Mouse (Mus musculus): ENCODE data around the gene Pam16. TPM values are rescaled to one million over a fixed set of nuclear protein-coding genes. Genes with fewer than 3 reads are reported as not detected.
A peak's percentile ranks its signal among the peaks of the same experiment; 100 is the strongest.

Pam16 gene
- total RNA-seq, 2 experiments from 2014 or later: 19.1 to 74.0 TPM

- ATAC-seq (replicated peaks; ENCODE audit: poor library complexity): no peak
Observed at GRCm38 (mm10) chr16:4613736-4614135, 11.1 kb downstream of the Pam16 start.

GRCm38 (mm10) chr16:4611676-4612075 is 13.1 kb downstream of the Pam16 start:
- no peak for ATAC-seq (replicated peaks; ENCODE audit: poor library complexity)

GRCm38 (mm10) chr16:4611193-4611592 is 13.6 kb downstream of the Pam16 start:
- no peak for ATAC-seq (replicated peaks; ENCODE audit: poor library complexity)

GRCm38 (mm10) chr16:4608532-4609059 is 16.2 kb downstream of the Pam16 start:
- no peak for ATAC-seq (replicated peaks; ENCODE audit: poor library complexity)

GRCm38 (mm10) chr16:4607818-4608531 is 16.8 kb downstream of the Pam16 start:
- ATAC-seq (replicated peaks; ENCODE audit: poor library complexity): peak; percentile 91

GRCm38 (mm10) chr16:4606431-4607084 is 18.2 kb downstream of the Pam16 start:
- ATAC-seq (replicated peaks; ENCODE audit: poor library complexity): peak; percentile 73

GRCm38 (mm10) chr16:4605514-4606131 is 19.2 kb downstream of the Pam16 start:
- no peak for ATAC-seq (replicated peaks; ENCODE audit: poor library complexity)

GRCm38 (mm10) chr16:4604293-4604837 is 20.4 kb downstream of the Pam16 start:
- ATAC-seq (replicated peaks; ENCODE audit: poor library complexity): no peak

GRCm38 (mm10) chr16:4603453-4603837 is 21.3 kb downstream of the Pam16 start:
- no peak for ATAC-seq (replicated peaks; ENCODE audit: poor library complexity)

- no peak for ATAC-seq (replicated peaks; ENCODE audit: poor library complexity)
Observed at GRCm38 (mm10) chr16:4602766-4603452, 21.9 kb downstream of the Pam16 start.

- ATAC-seq (replicated peaks; ENCODE audit: poor library complexity): no peak
Observed at GRCm38 (mm10) chr16:4602189-4602588, 22.6 kb downstream of the Pam16 start.

- ATAC-seq (replicated peaks; ENCODE audit: poor library complexity): no peak
Observed at GRCm38 (mm10) chr16:4600701-4601310, 24.0 kb downstream of the Pam16 start.

- no peak for ATAC-seq (replicated peaks; ENCODE audit: poor library complexity)
Observed at GRCm38 (mm10) chr16:4599616-4600015, 25.2 kb downstream of the Pam16 start.

- no peak for ATAC-seq (replicated peaks; ENCODE audit: poor library complexity)
Observed at GRCm38 (mm10) chr16:4598891-4599543, 25.8 kb downstream of the Pam16 start.

GRCm38 (mm10) chr16:4598041-4598440 is 26.7 kb downstream of the Pam16 start:
- no peak for ATAC-seq (replicated peaks; ENCODE audit: poor library complexity)

GRCm38 (mm10) chr16:4597296-4597695 is 27.5 kb downstream of the Pam16 start:
- no peak for ATAC-seq (replicated peaks; ENCODE audit: poor library complexity)

- ATAC-seq (replicated peaks; ENCODE audit: poor library complexity): no peak
Observed at GRCm38 (mm10) chr16:4596836-4597235, 28.0 kb downstream of the Pam16 start.

- no peak for ATAC-seq (replicated peaks; ENCODE audit: poor library complexity)
Observed at GRCm38 (mm10) chr16:4596141-4596728, 28.6 kb downstream of the Pam16 start.

GRCm38 (mm10) chr16:4595527-4595963 is 29.2 kb downstream of the Pam16 start:
- ATAC-seq (replicated peaks; ENCODE audit: poor library complexity): 0 out of 2 replicates have a peak, but pooled peaks have one; percentile 13
